Comparison of ENCODE assay signal across 9 mouse cellular contexts in the genomic region with DNA sequence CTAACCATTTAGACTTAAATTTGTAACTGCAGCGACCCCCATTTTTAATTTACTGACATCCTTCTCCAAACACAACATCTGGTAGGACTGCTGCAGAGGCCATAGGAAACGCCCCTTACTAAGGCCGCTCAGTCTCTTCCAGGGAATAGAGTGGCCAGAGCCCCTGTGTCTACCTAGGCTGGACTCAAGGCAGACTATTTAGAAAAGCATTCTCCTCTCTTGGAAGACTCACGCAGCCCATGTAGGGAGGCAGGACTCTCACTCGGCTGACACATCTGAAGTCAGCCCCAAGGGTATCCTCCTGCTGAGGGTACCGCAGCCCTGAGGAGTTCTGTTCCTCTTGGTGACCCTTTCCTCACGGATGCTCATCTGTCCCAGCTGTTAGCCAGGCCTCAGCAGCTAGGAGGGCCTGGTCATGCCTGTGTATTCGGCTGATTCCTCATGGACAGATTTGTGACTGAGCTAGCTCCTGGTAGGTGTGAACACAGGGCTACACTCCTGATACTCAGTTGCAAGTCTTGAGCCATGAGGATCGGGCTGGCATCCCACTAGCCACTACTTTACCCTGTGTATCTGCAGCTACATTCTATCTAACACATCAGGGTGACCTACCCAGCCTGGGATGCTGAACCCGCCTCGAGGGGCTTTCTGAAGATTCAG.
DNase-seq lines count a peak whose midpoint lies in the region; ATAC-seq and TF ChIP-seq lines count a peak whose summit lies in the region.
"Had no signal": no experiment of that assay in that cellular context is flagged by ENCODE, and none has a peak within 500 bp of the region (broad histone marks: within the 10 kb centered on the region; RNA-seq: fewer than 3 reads in every experiment).

No protein-coding gene starts in this region.

- H3K27me3 ChIP-seq in heart, adult 2 months (ENCODE audit: control insufficient read depth, insufficient read depth, low read length) = no peaks in the 10 kb centered on the region
- no peaks in the 10 kb centered on the region for H3K27me3 ChIP-seq in midbrain, embryonic 15.5 days (replicated peaks)

- TF ChIP-seq CTCF in heart, adult 2 months (IDR thresholded peaks at IDR 0.05) = no peak

- DNase-seq in heart, adult 11 months = peak; percentile 84
- DNase-seq in heart, adult 2 months = no peak
- DNase-seq in T-cell, adult 2 months (ENCODE audit: low spot score) = no peak
- no peak for DNase-seq in retina, embryonic 14.5 days (ENCODE audit: low spot score)
- no peak for DNase-seq in adrenal gland, postnatal 25 days

- H3K4me1 ChIP-seq in heart, adult 2 months (ENCODE audit: control insufficient read depth, insufficient read depth, low read length) = peaks cover 1% of the 10 kb centered on the region
- H3K4me1 ChIP-seq in midbrain, embryonic 15.5 days = no peaks in the 10 kb centered on the region

- TF ChIP-seq EP300 in heart, adult 2 months (IDR thresholded peaks at IDR 0.05; ENCODE audit: insufficient read depth, low read depth, low read length) = no peak

- H3K9me3 ChIP-seq in midbrain, embryonic 15.5 days = no peaks in the 10 kb centered on the region

- H3K4me2 ChIP-seq in midbrain, embryonic 15.5 days = no peak overlapping the region

- 0 out of 2 replicates have a peak, but pooled peaks have one; percentile 43 for ATAC-seq in erythroblast, adult 5-6 weeks (replicated peaks; ENCODE audit: low FRiP score, poor library complexity, severe bottlenecking)
- ATAC-seq in inflammation-experienced regulatory T-cells, adult 6 months = peak; percentile 34
- ATAC-seq in midbrain, embryonic 15.5 days (replicated peaks) = peak; percentile 55; the same call in 1 of the 2 replicates

- 59% methylated on average over 11 of the region's 11 CpGs for WGBS in heart, adult 2 months
- WGBS in midbrain, embryonic 15.5 days = 69% methylated on average over 11 of the region's 11 CpGs

- no peaks in the 10 kb centered on the region for H3K36me3 ChIP-seq in heart, adult 2 months (ENCODE audit: control insufficient read depth, insufficient read depth, low read length)
- no peaks in the 10 kb centered on the region for H3K36me3 ChIP-seq in midbrain, embryonic 15.5 days (replicated peaks)

- H3K79me2 ChIP-seq in heart, adult 2 months (replicated peaks; ENCODE audit: control insufficient read depth, insufficient read depth, low read length) = no peaks in the 10 kb centered on the region

- TF ChIP-seq POLR2A in heart, adult 2 months (IDR thresholded peaks at IDR 0.05; ENCODE audit: insufficient read depth, low read depth, low read length) = no peak

- no peak overlapping the region for H3K27ac ChIP-seq in heart, adult 2 months
- H3K27ac ChIP-seq in midbrain, embryonic 15.5 days = no peak overlapping the region
- H3K27ac ChIP-seq: macrophage had no signal

- no peak overlapping the region for H3K9ac ChIP-seq in heart, adult 2 months (ENCODE audit: low read depth, low read length)
- no peak overlapping the region for H3K9ac ChIP-seq in midbrain, embryonic 15.5 days

- no peak overlapping the region for H3K4me3 ChIP-seq in heart, adult 2 months
- H3K4me3 ChIP-seq in midbrain, embryonic 15.5 days = no peak overlapping the region

- intact Hi-C loops in heart, adult 2 months (cut with DNase I) = loop anchor here (1.0 to 2.0 kb wide), 3 partner anchors 60 to 246 kb away; no protein-coding TSS in a partner anchor
